Mouse (Mus musculus) liver, adult 2 months (tissue): Measurements from ENCODE around the gene Spp2.

Experiments used
- CTCF ChIP-seq: fragments of 200-500 bp; IDR thresholded peaks from 2 replicates; pipeline ENCODE4 v1.5.1; 2011; ENCODE audit warnings: low read depth, low read length, control low read depth
- POLR2A ChIP-seq: fragments of 200-500 bp; IDR thresholded peaks from 2 replicates; pipeline ENCODE4 v1.6.1; 2011; ENCODE audit warnings: low read length, control low read depth; ENCODE audit not compliant: insufficient read depth; ENCODE audit errors: extremely low read depth

DNA sequence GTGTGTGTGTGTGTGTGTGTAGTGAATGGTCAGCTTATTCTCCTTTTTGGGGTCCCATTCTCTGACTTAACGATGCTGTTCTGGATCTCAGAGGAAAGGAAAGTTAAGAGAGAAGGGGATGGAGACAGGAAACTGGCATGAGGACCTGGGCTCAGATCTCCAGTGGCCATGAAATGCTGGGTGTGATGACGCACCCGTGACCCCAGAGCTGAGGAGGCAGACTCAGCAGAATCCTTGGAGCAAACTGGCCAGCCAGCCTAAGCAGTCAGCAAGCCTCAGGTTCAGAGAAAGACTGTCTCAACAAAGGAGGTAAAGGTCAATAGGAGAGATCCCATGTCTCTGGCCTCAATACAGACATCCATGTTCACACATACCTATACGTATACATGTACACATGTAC lies 63.0 kb downstream of the Spp2 start:
- TF ChIP-seq CTCF (no peak), POLR2A (no peak)
